25 mouse cellular contexts compared by ENCODE assay signal in genomic region chr11:86231781-86232350, GRCm38 (mm10). TPM values are rescaled to one million over a fixed set of nuclear protein-coding genes. Genes with fewer than 3 reads are reported as not detected.
DNase-seq lines count a peak whose midpoint lies in the region; ATAC-seq and TF ChIP-seq lines count a peak whose summit lies in the region.
"Had no signal": no experiment of that assay in that cellular context is flagged by ENCODE, and none has a peak within 500 bp of the region (broad histone marks: within the 10 kb centered on the region; RNA-seq: fewer than 3 reads in every experiment).

No protein-coding gene starts in this region.

- no peaks in the 10 kb centered on the region for H3K4me1 ChIP-seq in liver, postnatal 0 days (ENCODE audit: insufficient read depth)
- no peaks in the 10 kb centered on the region for H3K4me1 ChIP-seq in liver, embryonic 12.5 days
- H3K4me1 ChIP-seq in CH12.LX (ENCODE audit: control insufficient read depth in 1 of 2, insufficient read depth in 2 of 2): peaks cover 4 to 23% of the 10 kb centered on the region in 2 experiments
- H3K4me1 ChIP-seq in kidney, embryonic 16.5 days (ENCODE audit: insufficient read depth, low read length): 0 out of 2 replicates have a peak, but pooled peaks cover 3% of the 10 kb centered on the region
- H3K4me1 ChIP-seq: forebrain, embryonic 13.5 days; heart, embryonic 10.5 days; hindbrain, embryonic 15.5 days; limb, embryonic 10.5 days; neural tube, embryonic 13.5 days had no signal

- no peak for TF ChIP-seq RAD21 in CH12.LX (IDR thresholded peaks at IDR 0.05; ENCODE audit: low read depth, low read length)

- H3K27me3 ChIP-seq in liver, postnatal 0 days (ENCODE audit: insufficient read depth, low read length): no peaks in the 10 kb centered on the region
- no peaks in the 10 kb centered on the region for H3K27me3 ChIP-seq in liver, embryonic 12.5 days (replicated peaks)
- no peaks in the 10 kb centered on the region for H3K27me3 ChIP-seq in CH12.LX (replicated peaks)
- H3K27me3 ChIP-seq in kidney, embryonic 16.5 days (ENCODE audit: insufficient read depth, low read length): no peaks in the 10 kb centered on the region
- H3K27me3 ChIP-seq: forebrain, embryonic 13.5 days; hindbrain, embryonic 15.5 days; neural tube, embryonic 13.5 days had no signal

- H3K27ac ChIP-seq in liver, postnatal 0 days (ENCODE audit: low read depth): 0 out of 2 replicates have a peak overlapping the region, but pooled peaks have one; percentile 11
- no peak overlapping the region for H3K27ac ChIP-seq in liver, embryonic 12.5 days
- H3K27ac ChIP-seq in CH12.LX (ENCODE audit: insufficient read depth, low read depth): 0 out of 2 replicates have a peak overlapping the region, but pooled peaks have one; percentile 6
- H3K27ac ChIP-seq in kidney, embryonic 16.5 days (ENCODE audit: low read length): 0 out of 2 replicates have a peak overlapping the region, but pooled peaks have one; percentile 13
- H3K27ac ChIP-seq: forebrain, embryonic 13.5 days; heart, embryonic 10.5 days; hindbrain, embryonic 15.5 days; limb, embryonic 10.5 days; macrophage; neural tube, embryonic 13.5 days had no signal

- no peak overlapping the region for H3K4me3 ChIP-seq in liver, postnatal 0 days (ENCODE audit: low read depth, low read length)
- H3K4me3 ChIP-seq in liver, embryonic 12.5 days: no peak overlapping the region
- H3K4me3 ChIP-seq in CH12.LX (replicated peaks in 1 of 3; ENCODE audit: low read depth in 2 of 3, low read length in 2 of 3, poor library complexity in 1 of 3): no peak overlapping the region
- H3K4me3 ChIP-seq in kidney, embryonic 16.5 days (ENCODE audit: low read length): no peak overlapping the region
- H3K4me3 ChIP-seq: forebrain, embryonic 13.5 days; heart, embryonic 10.5 days; hindbrain, embryonic 15.5 days; limb, embryonic 10.5 days; myocyte; neural tube, embryonic 13.5 days had no signal

- WGBS in liver, postnatal 0 days (ENCODE audit: insufficient replicate concordance): 88% methylated on average over 13 of the region's 13 CpGs
- WGBS in liver, embryonic 12.5 days (ENCODE audit: insufficient replicate concordance): 90% methylated on average over 13 of the region's 13 CpGs
- WGBS in kidney, embryonic 16.5 days: 87% methylated on average over 13 of the region's 13 CpGs

- no peak for TF ChIP-seq EP300 in liver, postnatal 0 days (IDR thresholded peaks at IDR 0.05; ENCODE audit: low read depth)
- TF ChIP-seq EP300 in CH12.LX (IDR thresholded peaks at IDR 0.05; ENCODE audit: low read length): no peak

- no peak for DNase-seq in liver, postnatal 0 days
- peak; percentile 24 for DNase-seq in CH12.LX (ENCODE audit: extremely low read depth)
- DNase-seq in kidney, postnatal 4 days: peak; percentile 6 to 28
- DNase-seq in ovary, postnatal 14 days (ENCODE audit: low spot score): no peak
- DNase-seq in embryo, embryonic 9.5 days (ENCODE audit: extremely low spot score): no peak
- no peak for DNase-seq in layer of hippocampus, postnatal 14 days (ENCODE audit: low spot score in 2 of 2)
- DNase-seq: adrenal gland, adult 2 months; cerebellum, adult 2 months; cerebellum, postnatal 36 days; embryo, embryonic 11 days; liver; thymus, adult 18-20 months; thymus, postnatal 36 days had no signal

- H3K9ac ChIP-seq in liver, postnatal 0 days (replicated peaks): no peak overlapping the region
- H3K9ac ChIP-seq in liver, embryonic 12.5 days: no peak overlapping the region
- no peak overlapping the region for H3K9ac ChIP-seq in CH12.LX (ENCODE audit: insufficient read depth, low read depth)
- H3K9ac ChIP-seq in kidney, embryonic 16.5 days (replicated peaks; ENCODE audit: low read length): no peak overlapping the region
- H3K9ac ChIP-seq: forebrain, embryonic 13.5 days; hindbrain, embryonic 15.5 days; neural tube, embryonic 13.5 days had no signal

- dilution Hi-C loops in CH12.LX (cut with MboI; ENCODE audit: extremely low pct_ligation_motif_present, extremely low pct_unique_long_range_greater_than_20kb, low sequenced_read_pairs): no loop called here

- TF ChIP-seq POLR2A in CH12.LX (IDR thresholded peaks at IDR 0.05; ENCODE audit: low read depth, low read length): no peak

- no peak overlapping the region for H3K4me2 ChIP-seq in liver, postnatal 0 days (ENCODE audit: low read depth, low read length)
- no peak overlapping the region for H3K4me2 ChIP-seq in liver, embryonic 12.5 days
- H3K4me2 ChIP-seq in CH12.LX (ENCODE audit: insufficient read depth, low read depth, poor library complexity, severe bottlenecking): no peak overlapping the region
- H3K4me2 ChIP-seq in kidney, embryonic 16.5 days (replicated peaks; ENCODE audit: low read depth, low read length): no peak overlapping the region
- H3K4me2 ChIP-seq: forebrain, embryonic 13.5 days; hindbrain, embryonic 15.5 days; neural tube, embryonic 13.5 days had no signal

- ATAC-seq in liver, postnatal 0 days: no peak
- ATAC-seq in liver, embryonic 12.5 days: no peak
- ATAC-seq in kidney, embryonic 16.5 days (ENCODE audit: low FRiP score, low TSS enrichment): peak; percentile 77
- ATAC-seq: forebrain, embryonic 13.5 days; intestine, embryonic 16.5 days; lung, postnatal 0 days; midbrain, embryonic 16.5 days had no signal

- peaks cover 29% of the 10 kb centered on the region for H3K36me3 ChIP-seq in liver, postnatal 0 days (replicated peaks; ENCODE audit: insufficient read depth, low read length)
- peaks cover 88% of the 10 kb centered on the region for H3K36me3 ChIP-seq in liver, embryonic 12.5 days
- peaks cover 40 to 80% of the 10 kb centered on the region in 2 experiments for H3K36me3 ChIP-seq in CH12.LX (replicated peaks in 1 of 2; ENCODE audit: control insufficient read depth in 1 of 2, insufficient read depth in 1 of 2, low read length in 1 of 2)
- peaks cover 23% of the 10 kb centered on the region for H3K36me3 ChIP-seq in kidney, embryonic 16.5 days (ENCODE audit: insufficient read depth, low read length)

- H3K79me2 ChIP-seq in CH12.LX (replicated peaks; ENCODE audit: control insufficient read depth, extremely low read depth, insufficient read depth, poor library complexity, severe bottlenecking): no peaks in the 10 kb centered on the region

- no peaks in the 10 kb centered on the region for H3K9me3 ChIP-seq in liver, postnatal 0 days (ENCODE audit: low read length)
- H3K9me3 ChIP-seq in liver, embryonic 12.5 days (replicated peaks): no peaks in the 10 kb centered on the region
- H3K9me3 ChIP-seq in CH12.LX (replicated peaks; ENCODE audit: low read length): no peaks in the 10 kb centered on the region
- no peaks in the 10 kb centered on the region for H3K9me3 ChIP-seq in kidney, embryonic 16.5 days (ENCODE audit: low read length)
- H3K9me3 ChIP-seq: forebrain, embryonic 13.5 days; heart, embryonic 10.5 days; hindbrain, embryonic 15.5 days; limb, embryonic 10.5 days; neural tube, embryonic 13.5 days had no signal

- TF ChIP-seq CTCF in liver, postnatal 0 days (IDR thresholded peaks at IDR 0.05; ENCODE audit: low read depth): no peak
- TF ChIP-seq CTCF in CH12.LX (conservative IDR thresholded peaks at IDR 0.05 in 1 of 2, IDR thresholded peaks at IDR 0.05 in 1 of 2; ENCODE audit: low read depth in 2 of 2, low read length in 2 of 2): no peak

- in situ Hi-C loops in CH12.LX (cut with MboI; ENCODE audit: low pct_ligation_motif_present, low pct_unique_long_range_greater_than_20kb, low sequenced_read_pairs): no loop called here

TF ChIP-seq in CH12.LX, 34 proteins besides CTCF, POLR2A, EP300 and RAD21:
- TF ChIP-seq MAZ (IDR thresholded peaks at IDR 0.05; ENCODE audit: low read depth, low read length) (no peak), TCF12 (IDR thresholded peaks at IDR 0.05; ENCODE audit: low read depth, low read length) (no peak)

RNA-seq across cellular contexts. Expression of gene Ints2, which starts 25.5 kb away (rescaled TPM):
- 2.3 and 3.5 TPM in 2 replicates for polyA plus RNA-seq in liver, postnatal 0 days (2015; fragmentation: Nextera tagmentation; extraction: Ambion mirVana)
- 26.3 and 27.1 TPM in 2 replicates for polyA plus RNA-seq in liver, embryonic 12.5 days (2016; fragmentation: Nextera tagmentation; extraction: Ambion mirVana)
- 54.8 and 68.8 TPM in 2 replicates for total RNA-seq in CH12.LX (2012; rRNA removed)
- total RNA-seq in CH12.LX (2014; rRNA removed): 86.3 and 96.7 TPM in 2 replicates
- polyA plus RNA-seq in CH12.LX (2012; ENCODE audit: insufficient read length, low read depth): 44.4 and 58.8 TPM in 2 replicates
- polyA plus RNA-seq in kidney, embryonic 16.5 days (2015; fragmentation: Nextera tagmentation; extraction: Ambion mirVana): 32.1 and 33.2 TPM in 2 replicates
- total RNA-seq in layer of hippocampus, postnatal 14 days (2021): 10 to 100 TPM; 26.1 to 26.3 TPM

RNA-seq across cellular contexts. Expression of gene Brip1, which starts 30.9 kb away (rescaled TPM):
- 3.0 and 4.5 TPM in 2 replicates for polyA plus RNA-seq in liver, postnatal 0 days (2015; fragmentation: Nextera tagmentation; extraction: Ambion mirVana)
- 8.9 and 9.5 TPM in 2 replicates for polyA plus RNA-seq in liver, embryonic 12.5 days (2016; fragmentation: Nextera tagmentation; extraction: Ambion mirVana)
- total RNA-seq in CH12.LX (2012; rRNA removed): 21.1 and 28.1 TPM in 2 replicates
- total RNA-seq in CH12.LX (2014; rRNA removed): 24.9 and 31.1 TPM in 2 replicates
- polyA plus RNA-seq in CH12.LX (2012; ENCODE audit: insufficient read length, low read depth): 26.1 and 28.6 TPM in 2 replicates
- 11.1 and 13.1 TPM in 2 replicates for polyA plus RNA-seq in kidney, embryonic 16.5 days (2015; fragmentation: Nextera tagmentation; extraction: Ambion mirVana)
- under 1 TPM; 0.32 to 0.45 TPM for total RNA-seq in layer of hippocampus, postnatal 14 days (2021)

Comparison
In these comparisons a context has a peak if more than half of its experiments do, and no peak if none do; other contexts are left out.
1. DNase-seq: peak in CH12.LX (single experiment) and kidney, postnatal 4 days (2 of 2); none in liver, postnatal 0 days (single experiment), ovary, postnatal 14 days (single experiment), embryo, embryonic 9.5 days (single experiment) and layer of hippocampus, postnatal 14 days (0 of 2).